Mouse (Mus musculus) embryonic facial prominence, embryonic 12.5 days (tissue): ENCODE results near the gene Dolk. TPM values are rescaled to one million over a fixed set of nuclear protein-coding genes. Genes with fewer than 3 reads are reported as not detected.
A peak's percentile ranks its signal among the peaks of the same experiment; 100 is the strongest.

Source experiments
- ATAC-seq: fragments of 200-750 bp; cut with Nextera tagmentation; 2 replicates; pipeline ENCODE4 v1.8.0; 2017; ENCODE audit not compliant: insufficient number of reproducible peaks, insufficient read depth, low FRiP score, low TSS enrichment
- H3K27ac ChIP-seq: fragments of 300-500 bp; sonication (generic); 2 replicates; pipeline ENCODE4 v1.5.1; 2016; ENCODE audit warnings: mild to moderate bottlenecking
- H3K27me3 ChIP-seq: fragments of 300-500 bp; sonication (generic); 2 replicates; pipeline ENCODE4 v1.6.1; 2016; ENCODE audit warnings: mild to moderate bottlenecking, moderate library complexity
- H3K36me3 ChIP-seq: fragments of 300-500 bp; sonication (generic); 2 replicates; pipeline ENCODE4 v1.6.1; 2016; ENCODE audit warnings: mild to moderate bottlenecking
- H3K4me1 ChIP-seq: fragments of 300-500 bp; sonication (generic); 2 replicates; pipeline ENCODE4 v1.6.1; 2016
- H3K4me2 ChIP-seq: fragments of 300-500 bp; sonication (generic); replicated peaks from 2 replicates; pipeline ENCODE4 v1.6.1; 2016; ENCODE audit warnings: mild to moderate bottlenecking, moderate library complexity
- H3K4me3 ChIP-seq: fragments of 300-500 bp; sonication (generic); 2 replicates; pipeline ENCODE4 v1.5.1; 2016; ENCODE audit warnings: mild to moderate bottlenecking
- H3K9ac ChIP-seq: fragments of 300-500 bp; sonication (generic); 2 replicates; pipeline ENCODE4 v1.6.1; 2016; ENCODE audit warnings: mild to moderate bottlenecking, moderate library complexity
- H3K9me3 ChIP-seq: fragments of 300-500 bp; sonication (generic); 2 replicates; pipeline ENCODE4 v1.6.1; 2016; ENCODE audit warnings: mild to moderate bottlenecking, moderate library complexity
- whole genome bisulfite sequencing: fragments of 180-500 bp; shearing (Covaris S2); methylation state at CpG from one replicate; pipeline ENCODE4 v1.1.7; 2016; 5-methylcytosine and 5-hydroxymethylcytosine counted together
- polyA plus RNA-seq: library from polyadenylated mRNA; unstranded; fragments of >200 nt; fragmentation: Nextera tagmentation; extraction: Ambion mirVana; gene quantifications from 2 replicates; pipeline ENCODE4 v1.2.1, GENCODE M21; 2016

Gene Dolk
- polyA plus RNA-seq, 1 experiment from 2014 or later: 29.6 TPM

- 0 out of 2 replicates have a peak overlapping the region, but pooled peaks have one; percentile 15 for H3K9ac ChIP-seq
- no peaks in the 10 kb centered on the region for H3K9me3 ChIP-seq
- peaks cover 31% of the 10 kb centered on the region for H3K4me1 ChIP-seq
- 16% methylated on average over 4 of the region's 4 CpGs for WGBS
- peaks cover 43% of the 10 kb centered on the region for H3K36me3 ChIP-seq
- peak overlapping the region; percentile 20 for H3K4me2 ChIP-seq
- peak overlapping the region; percentile 89 for H3K27ac ChIP-seq
- H3K27me3 ChIP-seq: no peaks in the 10 kb centered on the region
- no peak overlapping the region for H3K4me3 ChIP-seq
- ATAC-seq: peak; percentile 41; the same call in 1 of the 2 replicates
These were observed 19.7 kb downstream of the Dolk start for GRCm38 (mm10) chr2:30266392-30266941.

- H3K4me3 ChIP-seq: no peak within 1 kb of the TSS
- peaks cover 31% of the 10 kb centered on the region for H3K4me1 ChIP-seq
- H3K27me3 ChIP-seq: no peaks in the 10 kb centered on the region
- 34% methylated on average over 5 of the region's 5 CpGs for WGBS
- H3K9ac ChIP-seq: 0 out of 2 replicates have a peak within 1 kb of the TSS, but pooled peaks have one; percentile 15
- no peaks in the 10 kb centered on the region for H3K9me3 ChIP-seq
- no peak for ATAC-seq
- H3K27ac ChIP-seq: peak within 1 kb of the TSS; percentile 89
- H3K4me2 ChIP-seq: peak within 1 kb of the TSS; percentile 20
- peaks cover 44% of the 10 kb centered on the region for H3K36me3 ChIP-seq
These were observed 20.3 kb downstream of the Dolk start, which contains the start of gene Phyhd1 for GRCm38 (mm10) chr2:30265767-30266253. TSS of gene Phyhd1 (plus strand) at chr2:30266203.

- no peaks in the 10 kb centered on the region for H3K27me3 ChIP-seq
- no peak for ATAC-seq
- H3K9me3 ChIP-seq: no peaks in the 10 kb centered on the region
- H3K4me1 ChIP-seq: peaks cover 31% of the 10 kb centered on the region
- H3K4me2 ChIP-seq: no peak overlapping the region
- peak overlapping the region; percentile 89 for H3K27ac ChIP-seq
- peaks cover 52% of the 10 kb centered on the region for H3K36me3 ChIP-seq
- no peak overlapping the region for H3K9ac ChIP-seq
- WGBS: 58% methylated on average over 7 of the region's 7 CpGs
- no peak overlapping the region for H3K4me3 ChIP-seq
These were observed 21.2 kb downstream of the Dolk start for GRCm38 (mm10) chr2:30264671-30265519.

GRCm38 (mm10) chr2:30263811-30264210 lies 22.3 kb downstream of the Dolk start:
- peaks cover 62% of the 10 kb centered on the region for H3K36me3 ChIP-seq
- no peak for ATAC-seq

GRCm38 (mm10) chr2:30262840-30263441 lies 23.2 kb downstream of the Dolk start:
- Histone ChIP-seq H3K27me3 (no peaks in the 10 kb centered on the region), H3K9me3 (no peaks in the 10 kb centered on the region), H3K4me1 (peaks cover 31% of the 10 kb centered on the region), H3K36me3 (peaks cover 71% of the 10 kb centered on the region), H3K4me2 (no peak overlapping the region), H3K4me3 (no peak overlapping the region), H3K9ac (peak overlapping the region; percentile 10; the same call in 1 of the 2 replicates), H3K27ac (no peak overlapping the region)
- 79% methylated on average over 4 of the region's 4 CpGs for WGBS
- ATAC-seq: no peak

More at GRCm38 (mm10) chr2:30263811-30264210, 22.3 kb downstream of the Dolk start:
- H3K27ac ChIP-seq: no peak overlapping the region
- no peaks in the 10 kb centered on the region for H3K9me3 ChIP-seq
- no peaks in the 10 kb centered on the region for H3K27me3 ChIP-seq
- 91% methylated on average over 6 of the region's 6 CpGs for WGBS
- no peak overlapping the region for H3K4me2 ChIP-seq
- H3K4me3 ChIP-seq: no peak overlapping the region
- H3K4me1 ChIP-seq: peaks cover 31% of the 10 kb centered on the region
- no peak overlapping the region for H3K9ac ChIP-seq

- WGBS: 89% methylated on average over 18 of the region's 18 CpGs
These were observed 24.0 kb downstream of the Dolk start for GRCm38 (mm10) chr2:30261921-30262839.

GRCm38 (mm10) chr2:30261064-30261736 lies 24.9 kb downstream of the Dolk start:
- 83% methylated on average over 4 of the region's 4 CpGs for WGBS
- Histone ChIP-seq H3K27ac (no peak overlapping the region), H3K36me3 (peaks cover 82% of the 10 kb centered on the region)

More at GRCm38 (mm10) chr2:30261921-30262839, 24.0 kb downstream of the Dolk start:
- Histone ChIP-seq H3K9me3 (no peaks in the 10 kb centered on the region), H3K9ac (no peak overlapping the region), H3K36me3 (peaks cover 74% of the 10 kb centered on the region), H3K27me3 (no peaks in the 10 kb centered on the region), H3K4me3 (no peak overlapping the region), H3K4me2 (no peak overlapping the region), H3K27ac (no peak overlapping the region), H3K4me1 (peaks cover 31% of the 10 kb centered on the region)
- no peak for ATAC-seq

GRCm38 (mm10) chr2:30259131-30260064 lies 26.7 kb downstream of the Dolk start:
- Histone ChIP-seq H3K9me3 (no peaks in the 10 kb centered on the region), H3K36me3 (peaks cover 91% of the 10 kb centered on the region), H3K4me3 (no peak overlapping the region), H3K27me3 (no peaks in the 10 kb centered on the region), H3K4me2 (no peak overlapping the region), H3K9ac (no peak overlapping the region), H3K4me1 (peaks cover 6% of the 10 kb centered on the region; the same call in 1 of the 2 replicates), H3K27ac (no peak overlapping the region)
- no peak for ATAC-seq
- WGBS: 92% methylated on average over 15 of the region's 15 CpGs

More at GRCm38 (mm10) chr2:30261064-30261736, 24.9 kb downstream of the Dolk start:
- H3K4me1 ChIP-seq: peaks cover 24% of the 10 kb centered on the region
- H3K9ac ChIP-seq: no peak overlapping the region
- no peak overlapping the region for H3K4me3 ChIP-seq
- ATAC-seq: no peak
- H3K9me3 ChIP-seq: no peaks in the 10 kb centered on the region
- no peak overlapping the region for H3K4me2 ChIP-seq
- no peaks in the 10 kb centered on the region for H3K27me3 ChIP-seq

GRCm38 (mm10) chr2:30258600-30258999 lies 27.5 kb downstream of the Dolk start:
- H3K36me3 ChIP-seq: peaks cover 87% of the 10 kb centered on the region
- WGBS: 81% methylated on average over 4 of the region's 4 CpGs
- no peak for ATAC-seq
- no peak overlapping the region for H3K4me3 ChIP-seq
- H3K4me2 ChIP-seq: no peak overlapping the region
- no peaks in the 10 kb centered on the region for H3K9me3 ChIP-seq
- H3K4me1 ChIP-seq: no peaks in the 10 kb centered on the region
- H3K9ac ChIP-seq: no peak overlapping the region
- no peaks in the 10 kb centered on the region for H3K27me3 ChIP-seq
- H3K27ac ChIP-seq: no peak overlapping the region
